Mouse (Mus musculus): ENCODE results near the gene Nrp1. TPM values are rescaled to one million over a fixed set of nuclear protein-coding genes. Genes with fewer than 3 reads are reported as not detected.

The Nrp1 gene
- total and polyA plus RNA-seq, 3 experiments: 7.3 to 14.7 (median 11.9) TPM

GRCm38 (mm10) chr8:128549738-128550137 is 191.3 kb downstream of the Nrp1 start (continued):
- TF ChIP-seq TCF12 (IDR thresholded peaks at IDR 0.05; ENCODE audit: low read depth, low read length) (0 out of 2 replicates have a peak, but pooled peaks have one; percentile 34), ZC3H11A (IDR thresholded peaks at IDR 0.05; ENCODE audit: low read depth, low read length) (no peak), ZKSCAN1 (IDR thresholded peaks at IDR 0.05; ENCODE audit: borderline replicate concordance, low read depth, low read length) (no peak), MAFK (IDR thresholded peaks at IDR 0.05; ENCODE audit: insufficient replicate concordance, low read length) (no peak), NRF1 (IDR thresholded peaks at IDR 0.05; ENCODE audit: low read depth, low read length) (no peak), IRF4 (IDR thresholded peaks at IDR 0.05; ENCODE audit: low read depth, low read length) (peak; percentile 88), JUN (IDR thresholded peaks at IDR 0.05; ENCODE audit: insufficient read depth, low read depth, low read length) (peak; percentile 46; the same call in 1 of the 2 replicates), JUND (conservative IDR thresholded peaks at IDR 0.05; ENCODE audit: low read depth, low read length) (peak; percentile 78)

- TF ChIP-seq ZMIZ1 (IDR thresholded peaks at IDR 0.05; ENCODE audit: low read depth, low read length) (no peak), MAZ (IDR thresholded peaks at IDR 0.05; ENCODE audit: low read depth, low read length) (no peak), RCOR1 (conservative IDR thresholded peaks at IDR 0.05; ENCODE audit: low read depth, low read length) (no peak), TBP (conservative IDR thresholded peaks at IDR 0.05; ENCODE audit: low read depth, low read length) (no peak), RAD21 (IDR thresholded peaks at IDR 0.05; ENCODE audit: low read depth, low read length) (peak; percentile 81), USF1 (IDR thresholded peaks at IDR 0.05; ENCODE audit: low read depth, low read length) (no peak), MEF2A (IDR thresholded peaks at IDR 0.05; ENCODE audit: borderline replicate concordance, low read depth, low read length) (no peak), CTCF (conservative IDR thresholded peaks at IDR 0.05 in 1 of 2, IDR thresholded peaks at IDR 0.05 in 1 of 2; ENCODE audit: low read depth in 2 of 2, low read length in 2 of 2) (peak; percentile 74 to 91; a peak in 2 of 4 replicates), ETS1 (conservative IDR thresholded peaks at IDR 0.05; ENCODE audit: low read depth, low read length) (no peak), JUN (IDR thresholded peaks at IDR 0.05; ENCODE audit: insufficient read depth, low read depth, low read length) (no peak), MYC (IDR thresholded peaks at IDR 0.05; ENCODE audit: low read depth, low read length) (no peak), MAFK (IDR thresholded peaks at IDR 0.05; ENCODE audit: insufficient replicate concordance, low read length) (no peak), HCFC1 (IDR thresholded peaks at IDR 0.05; ENCODE audit: low read depth, low read length) (no peak), SMC3 (IDR thresholded peaks at IDR 0.05; ENCODE audit: low read depth, low read length) (peak; percentile 75), ZC3H11A (IDR thresholded peaks at IDR 0.05; ENCODE audit: low read depth, low read length) (no peak), ZNF384 (IDR thresholded peaks at IDR 0.05; ENCODE audit: low read depth, low read length) (no peak), GABPA (IDR thresholded peaks at IDR 0.05; ENCODE audit: insufficient replicate concordance, low read depth, low read length) (no peak), PAX5 (IDR thresholded peaks at IDR 0.05; ENCODE audit: low read length) (no peak)
Observed at GRCm38 (mm10) chr8:128551421-128552139, 193.2 kb downstream of the Nrp1 start.

More at GRCm38 (mm10) chr8:128551421-128552139, 193.2 kb downstream of the Nrp1 start:
- DNase-seq (ENCODE audit: extremely low read depth): peak; percentile 72
- Histone ChIP-seq H3K4me2 (ENCODE audit: insufficient read depth, low read depth, poor library complexity, severe bottlenecking) (no peak overlapping the region), H3K36me3 (replicated peaks in 1 of 2; ENCODE audit: control insufficient read depth in 1 of 2, insufficient read depth in 1 of 2, low read length in 1 of 2) (no peaks in the 10 kb centered on the region), H3K9ac (ENCODE audit: insufficient read depth, low read depth) (no peak overlapping the region), H3K27me3 (replicated peaks) (no peaks in the 10 kb centered on the region), H3K4me1 (ENCODE audit: control insufficient read depth in 1 of 2, insufficient read depth in 2 of 2) (peaks cover 11 to 28% of the 10 kb centered on the region in 2 experiments), H3K4me3 (replicated peaks in 1 of 3; ENCODE audit: low read depth in 2 of 3, low read length in 2 of 3, poor library complexity in 1 of 3) (no peak overlapping the region), H3K79me2 (replicated peaks; ENCODE audit: control insufficient read depth, extremely low read depth, insufficient read depth, poor library complexity, severe bottlenecking) (no peaks in the 10 kb centered on the region), H3K27ac (ENCODE audit: insufficient read depth, low read depth) (no peak overlapping the region), H3K9me3 (replicated peaks; ENCODE audit: low read length) (no peaks in the 10 kb centered on the region)
- dilution Hi-C loops (cut with MboI; ENCODE audit: extremely low pct_ligation_motif_present, extremely low pct_unique_long_range_greater_than_20kb, low sequenced_read_pairs): no loop called here
- in situ Hi-C loops (cut with MboI; ENCODE audit: low pct_ligation_motif_present, low pct_unique_long_range_greater_than_20kb, low sequenced_read_pairs): no loop called here

Measured in CH12.LX (cell line).